Mouse (Mus musculus) limb, embryonic 13.5 days (tissue): ENCODE results near the gene Rbfox1. TPM values are rescaled to one million over a fixed set of nuclear protein-coding genes. Genes with fewer than 3 reads are reported as not detected.
A peak's percentile ranks its signal among the peaks of the same experiment; 100 is the strongest.

Experiments
- ATAC-seq: fragments of 200-750 bp; cut with Nextera tagmentation; 2 replicates; pipeline ENCODE4 v1.8.0; 2017; ENCODE audit warnings: low read depth, moderate number of reproducible peaks, moderate TSS enrichment; ENCODE audit not compliant: low FRiP score
- H3K27ac ChIP-seq: fragments of 300-500 bp; sonication (generic); 2 replicates; pipeline ENCODE4 v1.5.1; 2015; ENCODE audit warnings: inconsistent platforms, mild to moderate bottlenecking, moderate library complexity
- H3K27me3 ChIP-seq: fragments of 300-500 bp; sonication (generic); 2 replicates; pipeline ENCODE4 v1.6.1; 2015; ENCODE audit warnings: mild to moderate bottlenecking, inconsistent platforms
- H3K36me3 ChIP-seq: fragments of 300-500 bp; sonication (generic); 2 replicates; pipeline ENCODE4 v1.6.1; 2015; ENCODE audit warnings: inconsistent platforms, mild to moderate bottlenecking, moderate library complexity
- H3K4me1 ChIP-seq: fragments of 300-500 bp; sonication (generic); 2 replicates; pipeline ENCODE4 v1.6.1; 2015; ENCODE audit warnings: inconsistent platforms
- H3K4me2 ChIP-seq: fragments of 300-500 bp; sonication (generic); replicated peaks from 2 replicates; pipeline ENCODE4 v1.6.1; 2015; ENCODE audit warnings: inconsistent platforms, mild to moderate bottlenecking, moderate library complexity
- H3K4me3 ChIP-seq: fragments of 300-500 bp; sonication (generic); 2 replicates; pipeline ENCODE4 v1.5.1; 2015; ENCODE audit warnings: moderate library complexity, mild to moderate bottlenecking, inconsistent platforms
- H3K9ac ChIP-seq: fragments of 300-500 bp; sonication (generic); 2 replicates; pipeline ENCODE4 v1.6.1; 2015; ENCODE audit warnings: mild to moderate bottlenecking, inconsistent platforms
- H3K9me3 ChIP-seq: fragments of 300-500 bp; sonication (generic); 2 replicates; pipeline ENCODE4 v1.6.1; 2016; ENCODE audit warnings: inconsistent platforms
- WGBS: fragments of 180-500 bp; shearing (Covaris S2); methylation state at CpG from one replicate; pipeline ENCODE4 v1.1.7; 2015; 5-methylcytosine and 5-hydroxymethylcytosine counted together
- polyA plus RNA-seq: library from polyadenylated mRNA; unstranded; fragments of >200 nt; fragmentation: Nextera tagmentation; extraction: Ambion mirVana; gene quantifications from 2 replicates; pipeline ENCODE4 v1.2.1, GENCODE M21; 2015

Rbfox1 gene
- polyA plus RNA-seq, 1 experiment from 2014 or later: 4.1 TPM

GRCm38 (mm10) chr16:6842066-6842785, 957.1 kb downstream of the Rbfox1 start:
- Histone ChIP-seq H3K27ac (no peak overlapping the region), H3K4me2 (no peak overlapping the region), H3K4me1 (peaks cover 3% of the 10 kb centered on the region; the same call in 1 of the 2 replicates), H3K27me3 (no peaks in the 10 kb centered on the region), H3K9ac (no peak overlapping the region), H3K4me3 (no peak overlapping the region), H3K9me3 (no peaks in the 10 kb centered on the region), H3K36me3 (no peaks in the 10 kb centered on the region)
- 39% methylated on average over 8 of the region's 8 CpGs for whole genome bisulfite sequencing
- ATAC-seq: no peak

- no peaks in the 10 kb centered on the region for H3K9me3 ChIP-seq
- no peak overlapping the region for H3K4me2 ChIP-seq
- H3K36me3 ChIP-seq: no peaks in the 10 kb centered on the region
- no peaks in the 10 kb centered on the region for H3K27me3 ChIP-seq
- 45% methylated on average over 4 of the region's 4 CpGs for WGBS
- H3K9ac ChIP-seq: no peak overlapping the region
- H3K27ac ChIP-seq: no peak overlapping the region
- no peak for ATAC-seq
- H3K4me1 ChIP-seq: peaks cover 3% of the 10 kb centered on the region; the same call in 1 of the 2 replicates
- no peak overlapping the region for H3K4me3 ChIP-seq
Measured at GRCm38 (mm10) chr16:6844659-6845058, 959.5 kb downstream of the Rbfox1 start.

- H3K4me1 ChIP-seq: no peaks in the 10 kb centered on the region
- no peak overlapping the region for H3K9ac ChIP-seq
- no peak overlapping the region for H3K4me2 ChIP-seq
- no peak overlapping the region for H3K4me3 ChIP-seq
- ATAC-seq: no peak
- H3K27me3 ChIP-seq: no peaks in the 10 kb centered on the region
- no peaks in the 10 kb centered on the region for H3K9me3 ChIP-seq
- WGBS: 82% methylated on average over 9 of the region's 9 CpGs
- H3K36me3 ChIP-seq: no peaks in the 10 kb centered on the region
- H3K27ac ChIP-seq: no peak overlapping the region
Measured at GRCm38 (mm10) chr16:6851393-6851792, 966.2 kb downstream of the Rbfox1 start.

- no peak overlapping the region for H3K4me2 ChIP-seq
- no peak overlapping the region for H3K9ac ChIP-seq
- no peaks in the 10 kb centered on the region for H3K36me3 ChIP-seq
- H3K4me3 ChIP-seq: no peak overlapping the region
- no peaks in the 10 kb centered on the region for H3K4me1 ChIP-seq
- no peaks in the 10 kb centered on the region for H3K27me3 ChIP-seq
- 81% methylated on average over 2 of the region's 2 CpGs for WGBS
- ATAC-seq: no peak
- no peak overlapping the region for H3K27ac ChIP-seq
- no peaks in the 10 kb centered on the region for H3K9me3 ChIP-seq
Measured at GRCm38 (mm10) chr16:6853796-6854195, 968.6 kb downstream of the Rbfox1 start.

GRCm38 (mm10) chr16:6861656-6862055, 976.5 kb downstream of the Rbfox1 start:
- no peak overlapping the region for H3K4me3 ChIP-seq
- ATAC-seq: no peak
- H3K9me3 ChIP-seq: no peaks in the 10 kb centered on the region
- no peak overlapping the region for H3K9ac ChIP-seq
- no peak overlapping the region for H3K4me2 ChIP-seq
- no peaks in the 10 kb centered on the region for H3K36me3 ChIP-seq
- no peaks in the 10 kb centered on the region for H3K4me1 ChIP-seq
- H3K27ac ChIP-seq: no peak overlapping the region
- no peaks in the 10 kb centered on the region for H3K27me3 ChIP-seq
- WGBS: 97% methylated on average over 2 of the region's 2 CpGs

GRCm38 (mm10) chr16:6882683-6883430, 997.7 kb downstream of the Rbfox1 start:
- Histone ChIP-seq H3K9me3 (no peaks in the 10 kb centered on the region), H3K27me3 (no peaks in the 10 kb centered on the region), H3K4me3 (no peak overlapping the region), H3K36me3 (no peaks in the 10 kb centered on the region), H3K4me1 (peaks cover 8% of the 10 kb centered on the region), H3K27ac (no peak overlapping the region), H3K9ac (no peak overlapping the region), H3K4me2 (peak overlapping the region; percentile 23)
- WGBS: 22% methylated on average over 12 of the region's 12 CpGs
- no peak for ATAC-seq

- Histone ChIP-seq H3K36me3 (no peaks in the 10 kb centered on the region), H3K9ac (no peak overlapping the region), H3K27ac (no peak overlapping the region), H3K9me3 (no peaks in the 10 kb centered on the region), H3K4me1 (peaks cover 8% of the 10 kb centered on the region), H3K4me2 (no peak overlapping the region), H3K4me3 (no peak overlapping the region), H3K27me3 (no peaks in the 10 kb centered on the region)
- WGBS: 25% methylated on average over 1 of the region's 1 CpGs
- no peak for ATAC-seq
Measured at GRCm38 (mm10) chr16:6883798-6884197, 998.6 kb downstream of the Rbfox1 start.

GRCm38 (mm10) chr16:6885617-6886016, 1000.5 kb downstream of the Rbfox1 start:
- H3K4me1 ChIP-seq: peaks cover 8% of the 10 kb centered on the region
- H3K9ac ChIP-seq: no peak overlapping the region
- H3K27me3 ChIP-seq: no peaks in the 10 kb centered on the region
- no peak overlapping the region for H3K27ac ChIP-seq
- WGBS: 73% methylated on average over 3 of the region's 3 CpGs
- H3K36me3 ChIP-seq: no peaks in the 10 kb centered on the region
- ATAC-seq: no peak
- no peak overlapping the region for H3K4me3 ChIP-seq
- no peak overlapping the region for H3K4me2 ChIP-seq
- no peaks in the 10 kb centered on the region for H3K9me3 ChIP-seq

- Histone ChIP-seq H3K4me2 (no peak overlapping the region), H3K4me1 (peaks cover 7% of the 10 kb centered on the region), H3K9ac (no peak overlapping the region), H3K4me3 (no peak overlapping the region), H3K27me3 (no peaks in the 10 kb centered on the region), H3K27ac (no peak overlapping the region), H3K9me3 (no peaks in the 10 kb centered on the region), H3K36me3 (no peaks in the 10 kb centered on the region)
- ATAC-seq: no peak
- 69% methylated on average over 4 of the region's 4 CpGs for WGBS
Measured at GRCm38 (mm10) chr16:6889221-6889620, 1004.1 kb downstream of the Rbfox1 start.

GRCm38 (mm10) chr16:6897734-6898133, 1012.6 kb downstream of the Rbfox1 start:
- H3K27me3 ChIP-seq: no peaks in the 10 kb centered on the region
- peaks cover 7% of the 10 kb centered on the region; the same call in 1 of the 2 replicates for H3K4me1 ChIP-seq
- no peak overlapping the region for H3K4me2 ChIP-seq
- H3K9ac ChIP-seq: no peak overlapping the region
- no peaks in the 10 kb centered on the region for H3K9me3 ChIP-seq
- no peaks in the 10 kb centered on the region for H3K36me3 ChIP-seq
- H3K4me3 ChIP-seq: no peak overlapping the region
- no peak overlapping the region for H3K27ac ChIP-seq
- 45% methylated on average over 6 of the region's 6 CpGs for WGBS
- no peak for ATAC-seq

- no peaks in the 10 kb centered on the region for H3K9me3 ChIP-seq
- no peaks in the 10 kb centered on the region for H3K4me1 ChIP-seq
- no peak overlapping the region for H3K27ac ChIP-seq
- H3K9ac ChIP-seq: no peak overlapping the region
- 49% methylated on average over 2 of the region's 2 CpGs for WGBS
- H3K4me3 ChIP-seq: no peak overlapping the region
- H3K36me3 ChIP-seq: no peaks in the 10 kb centered on the region
- H3K27me3 ChIP-seq: no peaks in the 10 kb centered on the region
- ATAC-seq: no peak
- no peak overlapping the region for H3K4me2 ChIP-seq
Measured at GRCm38 (mm10) chr16:6900006-6900405, 1014.9 kb downstream of the Rbfox1 start.

- WGBS: 75% methylated on average over 4 of the region's 4 CpGs
- no peak for ATAC-seq
- H3K9ac ChIP-seq: no peak overlapping the region
Measured at GRCm38 (mm10) chr16:6904984-6905383, 1019.8 kb downstream of the Rbfox1 start.

More at GRCm38 (mm10) chr16:6904984-6905383, 1019.8 kb downstream of the Rbfox1 start:
- H3K4me3 ChIP-seq: no peak overlapping the region
- no peaks in the 10 kb centered on the region for H3K27me3 ChIP-seq
- no peak overlapping the region for H3K4me2 ChIP-seq
- no peak overlapping the region for H3K27ac ChIP-seq
- no peaks in the 10 kb centered on the region for H3K36me3 ChIP-seq
- no peaks in the 10 kb centered on the region for H3K9me3 ChIP-seq
- H3K4me1 ChIP-seq: no peaks in the 10 kb centered on the region
